Mouse (Mus musculus): Measurements from ENCODE around the gene Kif4. TPM values are rescaled to one million over a fixed set of nuclear protein-coding genes. Genes with fewer than 3 reads are reported as not detected.

Gene Kif4
- polyA plus RNA-seq, 1 experiment from 2014 or later = 40.2 TPM

- Histone ChIP-seq H3K4me3 (peak overlapping the region; percentile 48), H3K36me3 (replicated peaks) (no peaks in the 10 kb centered on the region), H3K27ac (replicated peaks) (no peak overlapping the region), H3K9me3 (no peaks in the 10 kb centered on the region), H3K27me3 (replicated peaks; ENCODE audit: low read depth, poor library complexity, severe bottlenecking) (peaks cover 73% of the 10 kb centered on the region), H3K4me1 (no peaks in the 10 kb centered on the region; the same call in 1 of the 2 replicates)
- peak; percentile 41 for DNase-seq (ENCODE audit: low spot score)
- WGBS = 31% methylated on average over 10 of the region's 10 CpGs
These were observed 113.9 kb downstream of the Kif4 start for GRCm38 (mm10) chrX:100739443-100739842.

- no peak overlapping the region for H3K27ac ChIP-seq (replicated peaks)
- H3K4me3 ChIP-seq = no peak overlapping the region
- H3K27me3 ChIP-seq (replicated peaks; ENCODE audit: low read depth, poor library complexity, severe bottlenecking) = peaks cover 62% of the 10 kb centered on the region
- no peaks in the 10 kb centered on the region for H3K9me3 ChIP-seq
- H3K4me1 ChIP-seq = no peaks in the 10 kb centered on the region; the same call in 1 of the 2 replicates
- H3K36me3 ChIP-seq (replicated peaks) = no peaks in the 10 kb centered on the region
- no peak for DNase-seq (ENCODE audit: low spot score)
- WGBS = 61% methylated on average over 6 of the region's 6 CpGs
These were observed 115.2 kb downstream of the Kif4 start for GRCm38 (mm10) chrX:100740785-100741184.

DNA sequence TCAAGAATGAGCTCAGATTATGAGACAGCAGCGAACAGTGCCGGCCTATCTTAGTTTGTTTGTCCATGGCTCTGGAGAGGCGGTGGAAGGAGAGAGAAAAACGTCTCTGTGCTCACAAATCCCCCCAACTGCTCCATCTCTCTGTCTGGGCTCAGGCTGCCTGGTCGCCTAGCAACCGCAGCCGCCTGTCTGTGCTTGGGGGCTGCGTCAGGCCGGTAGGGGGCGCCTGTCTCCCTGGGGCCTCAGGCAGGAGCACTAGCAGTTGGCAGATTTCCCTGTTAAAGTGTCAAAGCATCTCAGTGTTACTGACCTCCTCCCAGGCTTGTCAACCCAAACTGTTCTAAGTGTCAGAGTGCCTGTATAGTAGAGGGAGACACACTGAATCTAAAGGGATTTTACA, 116.4 kb downstream of the Kif4 start:
- DNase-seq (ENCODE audit: low spot score) = peak; percentile 79
- Histone ChIP-seq H3K4me1 (no peaks in the 10 kb centered on the region; the same call in 1 of the 2 replicates), H3K27ac (replicated peaks) (no peak overlapping the region), H3K9me3 (no peaks in the 10 kb centered on the region), H3K36me3 (replicated peaks) (no peaks in the 10 kb centered on the region), H3K4me3 (no peak overlapping the region), H3K27me3 (replicated peaks; ENCODE audit: low read depth, poor library complexity, severe bottlenecking) (peaks cover 50% of the 10 kb centered on the region)
- WGBS = 13% methylated on average over 10 of the region's 10 CpGs

DNA sequence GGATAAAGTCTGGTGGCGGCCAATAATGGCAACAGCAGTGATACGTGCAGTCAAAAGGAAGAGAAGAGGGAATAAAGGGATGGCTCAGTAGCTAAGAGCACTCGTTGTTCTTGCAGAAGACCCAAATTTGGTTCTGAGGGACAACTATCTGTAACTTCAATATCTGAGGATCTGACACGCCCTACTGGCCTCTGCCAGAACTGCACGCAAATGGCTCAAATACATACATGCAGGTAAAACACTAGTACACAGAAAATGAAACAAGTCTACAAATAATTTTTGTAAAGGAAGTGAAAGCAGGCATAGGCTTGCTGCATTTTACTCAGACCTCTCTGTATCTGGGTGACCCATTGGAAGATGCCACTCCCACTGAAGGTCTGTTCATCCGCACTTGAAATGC, 140.3 kb downstream of the Kif4 start:
- H3K9me3 ChIP-seq = no peaks in the 10 kb centered on the region
- peak; percentile 11 for DNase-seq (ENCODE audit: low spot score)
- H3K36me3 ChIP-seq (replicated peaks) = no peaks in the 10 kb centered on the region
- no peak overlapping the region for H3K27ac ChIP-seq (replicated peaks)
- 82% methylated on average over 6 of the region's 6 CpGs for WGBS
- H3K4me3 ChIP-seq = no peak overlapping the region
- peaks cover 9% of the 10 kb centered on the region for H3K4me1 ChIP-seq
- H3K27me3 ChIP-seq (replicated peaks; ENCODE audit: low read depth, poor library complexity, severe bottlenecking) = peaks cover 44% of the 10 kb centered on the region

DNA sequence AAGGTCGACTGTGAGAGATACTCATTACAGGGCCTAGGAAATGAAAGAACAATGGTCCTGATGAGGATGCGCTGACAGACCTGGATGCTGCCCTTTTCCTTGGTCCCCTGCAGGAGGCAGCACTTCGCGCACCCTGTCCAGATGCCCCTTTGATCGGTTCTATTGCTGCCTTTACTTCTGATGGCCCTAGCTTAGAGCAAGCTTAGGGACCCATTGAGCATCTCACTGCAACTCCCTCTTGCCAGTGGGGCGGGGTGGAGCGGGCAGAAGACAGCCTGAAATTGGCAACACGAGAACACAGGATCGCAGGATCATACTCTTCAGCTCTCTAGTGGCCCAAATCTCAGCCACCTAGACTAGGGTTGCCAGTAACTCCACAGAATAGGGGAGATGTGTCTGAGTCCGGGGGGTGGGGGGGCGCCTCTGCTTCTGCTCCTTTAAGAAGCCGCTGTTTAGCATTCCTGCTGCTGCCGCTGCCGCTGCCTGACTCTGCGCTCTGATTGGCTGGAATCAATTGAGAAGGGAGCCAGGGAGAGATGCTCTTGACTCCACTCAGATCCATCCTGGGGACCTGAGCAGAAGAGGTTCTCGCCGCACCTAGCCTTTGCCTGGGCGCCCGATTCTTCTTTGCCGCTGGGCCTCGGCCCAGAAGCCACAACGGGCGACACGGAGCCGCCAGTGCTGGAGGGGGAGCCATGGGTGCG, 141.8 kb downstream of the Kif4 start, which contains the start of gene Dlg3:
Gene Dlg3 (plus strand): TSS at position 542 of the 704 bp plus-strand sequence.
- DNase-seq (ENCODE audit: low spot score) = peak; percentile 69
- H3K27ac ChIP-seq (replicated peaks) = peak within 1 kb of the TSS; percentile 24; the same call in 1 of the 2 replicates
- WGBS = 14% methylated on average over 26 of the region's 26 CpGs
- H3K9me3 ChIP-seq = no peaks in the 10 kb centered on the region
- H3K27me3 ChIP-seq (replicated peaks; ENCODE audit: low read depth, poor library complexity, severe bottlenecking) = peaks cover 54% of the 10 kb centered on the region
- peaks cover 9% of the 10 kb centered on the region for H3K4me1 ChIP-seq
- H3K36me3 ChIP-seq (replicated peaks) = no peaks in the 10 kb centered on the region
- peak within 1 kb of the TSS; percentile 66 for H3K4me3 ChIP-seq

DNA sequence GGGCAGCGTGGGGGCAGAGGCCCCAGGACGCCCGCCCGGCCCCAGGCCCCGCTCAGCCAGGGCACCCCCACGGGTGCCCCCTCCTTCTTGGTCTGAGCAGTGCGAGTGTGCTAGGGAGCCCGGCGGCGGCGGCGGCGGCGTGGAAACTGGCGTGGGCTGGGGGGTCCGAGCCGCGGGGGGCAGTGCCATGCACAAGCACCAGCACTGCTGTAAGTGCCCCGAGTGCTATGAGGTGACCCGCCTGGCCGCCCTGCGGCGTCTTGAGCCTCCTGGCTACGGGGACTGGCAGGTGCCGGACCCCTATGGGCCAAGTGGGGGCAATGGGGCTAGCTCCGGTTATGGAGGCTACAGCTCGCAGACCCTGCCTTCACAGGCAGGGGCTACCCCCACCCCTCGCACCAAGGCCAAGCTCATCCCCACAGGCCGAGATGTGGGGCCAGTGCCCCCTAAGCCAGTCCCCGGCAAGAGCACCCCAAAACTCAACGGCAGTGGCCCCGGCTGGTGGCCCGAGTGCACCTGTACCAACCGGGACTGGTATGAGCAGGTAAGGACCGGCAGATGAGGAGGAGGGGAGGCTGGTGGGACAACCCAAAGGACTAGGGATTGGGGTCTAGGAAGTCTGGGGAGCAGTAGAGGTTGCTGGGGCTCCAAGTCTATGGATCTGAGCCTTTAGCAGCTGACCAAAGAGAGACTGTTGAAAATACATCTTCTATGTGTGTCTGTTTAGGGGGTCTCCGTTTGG, 142.5 kb downstream of the Kif4 start:
- Histone ChIP-seq H3K27ac (replicated peaks) (peak overlapping the region; percentile 24; the same call in 1 of the 2 replicates), H3K27me3 (replicated peaks; ENCODE audit: low read depth, poor library complexity, severe bottlenecking) (peaks cover 59% of the 10 kb centered on the region), H3K4me1 (peaks cover 9% of the 10 kb centered on the region), H3K4me3 (peak overlapping the region; percentile 66), H3K36me3 (replicated peaks) (no peaks in the 10 kb centered on the region), H3K9me3 (no peaks in the 10 kb centered on the region)
- WGBS = 39% methylated on average over 36 of the region's 36 CpGs
- no peak for DNase-seq (ENCODE audit: low spot score)

GRCm38 (mm10) chrX:100769281-100769680, 143.7 kb downstream of the Kif4 start:
- WGBS = 85% methylated on average over 5 of the region's 5 CpGs
- Histone ChIP-seq H3K36me3 (replicated peaks) (no peaks in the 10 kb centered on the region), H3K4me1 (peaks cover 9% of the 10 kb centered on the region), H3K27me3 (replicated peaks; ENCODE audit: low read depth, poor library complexity, severe bottlenecking) (peaks cover 62% of the 10 kb centered on the region), H3K4me3 (no peak overlapping the region), H3K9me3 (no peaks in the 10 kb centered on the region), H3K27ac (replicated peaks) (no peak overlapping the region)
- no peak for DNase-seq (ENCODE audit: low spot score)

DNA sequence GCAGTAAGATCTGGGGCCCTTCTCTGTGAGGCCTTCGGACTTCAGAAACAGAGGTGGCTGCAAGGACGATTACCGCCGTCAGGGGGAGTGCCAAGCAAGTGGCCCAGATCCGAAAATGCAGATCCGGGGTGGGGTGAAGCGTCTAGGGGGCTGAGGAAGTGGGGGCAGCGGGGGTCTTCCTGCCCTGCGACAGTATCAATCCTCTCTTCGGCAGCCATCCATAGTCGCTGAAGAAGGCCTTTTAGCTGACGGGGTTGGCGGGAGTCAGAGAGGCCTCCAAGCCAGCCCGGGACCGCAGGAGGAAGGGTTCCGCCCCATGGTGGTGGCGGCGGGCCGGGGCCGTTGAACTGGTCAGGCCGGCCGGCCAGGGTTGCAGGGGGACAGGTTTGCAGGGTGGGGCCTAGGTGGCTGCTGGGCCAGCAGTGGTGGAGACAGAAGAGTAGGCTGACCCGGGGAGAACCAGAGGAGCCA, 148.8 kb downstream of the Kif4 start:
- Histone ChIP-seq H3K9me3 (no peaks in the 10 kb centered on the region), H3K4me3 (peak overlapping the region; percentile 59), H3K27me3 (replicated peaks; ENCODE audit: low read depth, poor library complexity, severe bottlenecking) (peaks cover 50% of the 10 kb centered on the region), H3K4me1 (peaks cover 4% of the 10 kb centered on the region; the same call in 1 of the 2 replicates), H3K36me3 (replicated peaks) (no peaks in the 10 kb centered on the region), H3K27ac (replicated peaks) (peak overlapping the region; percentile 77)
- peak; percentile 75 for DNase-seq (ENCODE audit: low spot score)
- 21% methylated on average over 23 of the region's 23 CpGs for WGBS

GRCm38 (mm10) chrX:100775405-100775804, 149.9 kb downstream of the Kif4 start:
- H3K4me1 ChIP-seq = peaks cover 9% of the 10 kb centered on the region; the same call in 1 of the 2 replicates
- H3K36me3 ChIP-seq (replicated peaks) = no peaks in the 10 kb centered on the region
- WGBS = 92% methylated on average over 3 of the region's 3 CpGs
- no peak for DNase-seq (ENCODE audit: low spot score)
- H3K4me3 ChIP-seq = no peak overlapping the region
- H3K27ac ChIP-seq (replicated peaks) = no peak overlapping the region
- peaks cover 40% of the 10 kb centered on the region for H3K27me3 ChIP-seq (replicated peaks; ENCODE audit: low read depth, poor library complexity, severe bottlenecking)
- no peaks in the 10 kb centered on the region for H3K9me3 ChIP-seq

GRCm38 (mm10) chrX:100776494-100776893, 151.0 kb downstream of the Kif4 start:
- peak overlapping the region; percentile 95 for H3K27ac ChIP-seq (replicated peaks)
- H3K27me3 ChIP-seq (replicated peaks; ENCODE audit: low read depth, poor library complexity, severe bottlenecking) = peaks cover 34% of the 10 kb centered on the region
- peaks cover 18% of the 10 kb centered on the region for H3K4me1 ChIP-seq
- H3K4me3 ChIP-seq = peak overlapping the region; percentile 69
- no peaks in the 10 kb centered on the region for H3K9me3 ChIP-seq
- no peaks in the 10 kb centered on the region for H3K36me3 ChIP-seq (replicated peaks)
- peak; percentile 64 for DNase-seq (ENCODE audit: low spot score)
- WGBS = 17% methylated on average over 9 of the region's 9 CpGs

Measured in embryonic facial prominence, embryonic 10.5 days (tissue).